Mouse (Mus musculus) heart, postnatal 25 days (tissue): ENCODE results near the gene Fcrl6. TPM values are rescaled to one million over a fixed set of nuclear protein-coding genes. Genes with fewer than 3 reads are reported as not detected.
A peak's percentile ranks its signal among the peaks of the same experiment; 100 is the strongest.

ENCODE experiments used
- DNase-seq: peaks from one replicate; pipeline ENCODE4 v3.0.0; 2022; ENCODE audit warnings: low spot score
- intact Hi-C: fragments of 180-260 bp; cut with DNase I; formaldehyde crosslinking; loops from one replicate; pipeline ENCODE4 v1.15.1; 2025
- total RNA-seq, 2 experiments: library from RNA; stranded (reverse); gene quantifications; 2 replicates each; pipeline ENCODE4 v1.2.3; 2021

Fcrl6 gene
- total RNA-seq, 2 experiments from 2014 or later: not detected

GRCm38 (mm10) chr1:172551009-172551408 is 51.3 kb downstream of the Fcrl6 start:
- intact Hi-C loops: no loop called here
- no peak for DNase-seq

- peak; percentile 33 for DNase-seq
- intact Hi-C loops: no loop called here
These were observed 51.8 kb downstream of the Fcrl6 start for GRCm38 (mm10) chr1:172550551-172550951.

- intact Hi-C loops: loop anchor here (2.0 kb wide), 1 partner anchor 17 kb away; no protein-coding TSS in a partner anchor
- DNase-seq: no peak
These were observed 52.6 kb downstream of the Fcrl6 start for GRCm38 (mm10) chr1:172549717-172550116.

- intact Hi-C loops: loop anchor here (2.0 kb wide), 1 partner anchor 17 kb away; no protein-coding TSS in a partner anchor
- DNase-seq: no peak
These were observed 53.0 kb downstream of the Fcrl6 start for GRCm38 (mm10) chr1:172549314-172549713.

GRCm38 (mm10) chr1:172548501-172548900 is 53.9 kb downstream of the Fcrl6 start:
- DNase-seq: no peak
- intact Hi-C loops: loop anchor here (2.0 kb wide), 1 partner anchor 16 kb away; no protein-coding TSS in a partner anchor

Other genes starting within 250 kb of the Fcrl6 start
- gene Pigm, start 226.0 kb downstream of the Fcrl6 start, total RNA-seq: 1 to 10 TPM; 4.4 to 4.5 TPM
- 1 to 10 TPM; 1.3 TPM for gene Slamf9, start 127.2 kb downstream of the Fcrl6 start, total RNA-seq
- gene Igsf9, start 120.8 kb downstream of the Fcrl6 start, total RNA-seq: under 1 TPM; 0.25 to 0.55 TPM
- 10 to 100 TPM; 75.4 to 87.9 TPM for gene Tagln2, start 102.5 kb downstream of the Fcrl6 start, total RNA-seq
- gene Cfap45, start 81.8 kb downstream of the Fcrl6 start, total RNA-seq: under 1 TPM; 0.34 to 0.39 TPM
- not detected for gene Vsig8, start 46.6 kb downstream of the Fcrl6 start, total RNA-seq
- under 1 TPM in 1 of 2 experiments, not detected in 1; 0.25 TPM for gene Slamf8, start 12.0 kb downstream of the Fcrl6 start, total RNA-seq
- gene Dusp23, start 30.4 kb upstream of the Fcrl6 start, total RNA-seq: 10 to 100 TPM; 10.4 to 11.1 TPM
- gene Crp, start 95.5 kb upstream of the Fcrl6 start, total RNA-seq: not detected